Mouse (Mus musculus) embryonic fibroblast, embryonic 13.5 days (primary cell): Measurements from ENCODE around the gene Klhl5. TPM values are rescaled to one million over a fixed set of nuclear protein-coding genes. Genes with fewer than 3 reads are reported as not detected.
"Not testable (repeated sequence)": the region's sequence is repeated elsewhere in the genome, so short reads cannot be mapped to it uniquely, and the experiment has no call there.

Experiments used
- H3K27ac ChIP-seq: 2 replicates; pipeline ENCODE4 v1.5.1; 2012; ENCODE audit warnings: low read length, control low read depth, inconsistent platforms; ENCODE audit not compliant: insufficient read depth
- H3K4me1 ChIP-seq: 2 replicates; pipeline ENCODE4 v1.6.1; 2011; ENCODE audit warnings: low read length; ENCODE audit not compliant: control insufficient read depth, insufficient read depth
- H3K4me3 ChIP-seq: 2 replicates; pipeline ENCODE4 v1.5.1; 2011; ENCODE audit warnings: mild to moderate bottlenecking, control low read depth, low read length; ENCODE audit not compliant: insufficient read depth
- CTCF ChIP-seq: IDR thresholded peaks from 2 replicates; pipeline ENCODE4 v1.5.1; 2011; ENCODE audit warnings: mild to moderate bottlenecking, control low read depth, low read length, moderate library complexity, borderline replicate concordance; ENCODE audit not compliant: insufficient read depth
- POLR2A ChIP-seq: IDR thresholded peaks from 2 replicates; pipeline ENCODE4 v1.6.1; 2011; ENCODE audit warnings: low read depth, mild to moderate bottlenecking, control low read depth, low read length, moderate library complexity
- polyA plus RNA-seq: library from polyadenylated mRNA; stranded (reverse); fragments of >200 nt; gene quantifications from 2 replicates; pipeline ENCODE4 v1.2.4, GENCODE M21; 2011; ENCODE audit warnings: low read depth; ENCODE audit not compliant: missing spikeins, insufficient read length

Klhl5 gene
- polyA plus RNA-seq, 1 experiment, result 35.5 TPM

- H3K4me3 ChIP-seq, result no peak overlapping the region
- peak overlapping the region; percentile 17; the same call in 1 of the 2 replicates for H3K27ac ChIP-seq
- H3K4me1 ChIP-seq, result no peaks in the 10 kb centered on the region; the same call in 1 of the 2 replicates
- no peak for TF ChIP-seq POLR2A
- no peak for TF ChIP-seq CTCF
Observed at GRCm38 (mm10) chr5:65096805-65097204, 10.5 kb upstream of the Klhl5 start.

DNA sequence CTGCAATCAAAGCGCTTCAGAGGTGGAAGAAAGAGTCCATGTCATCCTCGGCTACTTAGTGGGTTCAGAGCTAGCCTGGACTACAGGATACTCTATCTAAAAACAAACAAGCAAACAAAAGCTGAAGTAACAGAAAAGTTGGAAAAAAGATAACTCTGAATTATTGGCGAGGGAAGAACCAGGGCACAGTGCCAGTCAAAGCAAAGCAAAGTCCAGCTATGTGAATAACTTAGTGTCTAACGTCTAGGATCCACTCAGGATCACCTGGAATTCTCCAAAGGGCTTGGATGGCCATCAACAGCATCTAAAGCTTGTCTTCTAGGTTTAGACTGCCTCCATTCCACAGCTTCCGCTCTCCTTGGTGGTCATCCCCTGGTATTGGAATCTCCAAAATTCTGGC lies 9.9 kb upstream of the Klhl5 start:
- no peak overlapping the region for H3K27ac ChIP-seq
- no peaks in the 10 kb centered on the region; the same call in 1 of the 2 replicates for H3K4me1 ChIP-seq
- H3K4me3 ChIP-seq, result no peak overlapping the region
- TF ChIP-seq POLR2A (no peak), CTCF (no peak)

GRCm38 (mm10) chr5:65100002-65100401 lies 7.3 kb upstream of the Klhl5 start:
- no peaks in the 10 kb centered on the region; the same call in 1 of the 2 replicates for H3K4me1 ChIP-seq
- H3K27ac ChIP-seq, result no peak overlapping the region
- no peak overlapping the region for H3K4me3 ChIP-seq
- TF ChIP-seq POLR2A, result no peak
- TF ChIP-seq CTCF, result no peak

GRCm38 (mm10) chr5:65101209-65101608 lies 6.1 kb upstream of the Klhl5 start:
- no peak overlapping the region for H3K4me3 ChIP-seq
- H3K4me1 ChIP-seq, result no peaks in the 10 kb centered on the region; the same call in 1 of the 2 replicates
- no peak overlapping the region for H3K27ac ChIP-seq
- TF ChIP-seq CTCF (no peak), POLR2A (no peak)

DNA sequence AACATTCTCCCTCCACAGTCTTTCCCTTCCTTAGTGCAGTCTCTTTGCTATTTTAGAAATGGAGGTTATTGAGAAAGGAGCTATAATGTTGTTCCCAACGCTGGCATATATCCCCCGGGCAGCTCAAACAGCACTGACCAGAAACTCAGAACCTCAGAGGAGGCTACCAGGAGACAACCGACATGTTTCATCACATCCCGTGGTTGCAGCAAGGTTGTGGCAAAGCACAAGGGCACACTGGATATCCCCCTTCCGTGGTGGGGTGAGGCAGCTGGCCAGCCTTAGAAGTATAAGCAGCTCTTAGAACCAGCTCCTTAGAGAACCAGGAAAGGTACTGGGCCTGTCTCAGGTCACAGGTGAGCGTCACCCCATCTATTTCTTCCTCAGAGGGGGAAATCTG lies 5.7 kb upstream of the Klhl5 start:
- Histone ChIP-seq H3K4me1 (peaks cover under 1% of the 10 kb centered on the region; the same call in 1 of the 2 replicates), H3K4me3 (no peak overlapping the region)

DNA sequence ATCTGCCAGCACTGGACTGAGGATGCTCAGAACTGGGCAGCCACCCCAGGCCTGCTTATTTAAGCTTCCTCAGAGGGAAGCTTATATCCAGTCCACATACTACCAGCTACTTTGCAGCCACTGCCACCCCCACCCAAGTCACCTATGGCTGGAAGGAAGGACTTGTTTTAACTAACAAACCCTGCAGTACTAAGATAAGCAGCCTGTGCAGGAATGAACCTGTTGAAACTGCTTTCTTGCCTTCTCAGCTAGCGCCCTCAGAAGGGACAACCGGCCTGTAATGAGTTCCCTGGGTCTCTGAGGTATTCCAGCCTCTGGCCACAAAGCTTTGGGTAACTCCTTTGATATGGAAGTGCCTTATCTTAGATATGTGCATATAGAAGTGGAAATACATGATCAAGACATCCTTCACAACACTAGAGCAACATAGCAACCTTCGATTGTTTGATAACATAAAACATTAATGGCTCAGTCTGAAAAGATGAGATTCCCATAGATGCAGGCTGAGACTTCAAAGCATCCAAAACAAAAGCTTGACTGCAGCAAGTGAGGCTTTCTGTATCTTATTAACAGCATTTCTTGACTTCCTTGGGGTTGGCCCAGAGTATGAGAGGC lies 5.2 kb upstream of the Klhl5 start:
- TF ChIP-seq POLR2A (no peak), CTCF (no peak)
- H3K4me1 ChIP-seq, result peaks cover 2% of the 10 kb centered on the region; the same call in 1 of the 2 replicates
- H3K27ac ChIP-seq, result no peak overlapping the region
- H3K4me3 ChIP-seq, result no peak overlapping the region

More for the DNA sequence above, 5.7 kb upstream of the Klhl5 start:
- TF ChIP-seq CTCF (no peak), POLR2A (no peak)
- no peak overlapping the region for H3K27ac ChIP-seq

GRCm38 (mm10) chr5:65102641-65103042 lies 4.7 kb upstream of the Klhl5 start:
- Histone ChIP-seq H3K27ac (no peak overlapping the region), H3K4me1 (peaks cover 2% of the 10 kb centered on the region; the same call in 1 of the 2 replicates), H3K4me3 (no peak overlapping the region)
- TF ChIP-seq POLR2A (no peak), CTCF (no peak)

DNA sequence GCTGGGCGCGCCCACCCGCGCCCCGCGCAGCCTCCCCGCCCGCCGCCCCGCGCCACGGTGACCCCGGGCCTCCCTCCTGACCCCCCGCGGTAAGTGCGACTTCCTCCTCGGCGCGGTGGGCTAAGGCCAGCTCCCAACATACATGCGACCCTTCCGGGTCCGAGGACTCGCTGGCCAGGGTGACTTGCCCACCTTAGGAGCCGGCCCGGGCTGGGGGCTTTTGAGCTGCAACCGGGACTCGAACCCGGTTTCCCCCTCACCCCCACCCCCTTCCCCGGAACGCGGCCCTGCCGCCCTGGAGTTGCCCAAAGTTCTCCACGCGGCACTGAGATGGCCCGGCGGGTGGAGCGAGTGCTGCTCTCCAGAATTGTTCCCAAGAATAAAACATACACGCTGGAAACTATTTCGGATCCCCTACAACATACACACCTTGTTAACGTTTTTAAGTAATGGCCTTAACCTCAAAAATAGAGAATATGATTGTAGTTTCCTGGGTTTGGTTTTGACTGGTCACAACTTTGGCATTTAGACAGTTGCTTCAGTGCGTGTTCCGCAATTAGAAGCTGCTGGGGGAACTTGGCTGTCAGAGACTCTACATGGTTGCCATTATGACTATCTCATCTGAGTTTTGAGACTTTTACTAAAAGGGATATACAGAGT lies 564 bp downstream of the Klhl5 start:
- Histone ChIP-seq H3K4me1 (0 out of 2 replicates have a peak, but pooled peaks cover 2% of the 10 kb centered on the region), H3K4me3 (peak overlapping the region; percentile 50), H3K27ac (0 out of 2 replicates have a peak overlapping the region, but pooled peaks have one; percentile 1)
- TF ChIP-seq CTCF (no peak), POLR2A (no peak)

DNA sequence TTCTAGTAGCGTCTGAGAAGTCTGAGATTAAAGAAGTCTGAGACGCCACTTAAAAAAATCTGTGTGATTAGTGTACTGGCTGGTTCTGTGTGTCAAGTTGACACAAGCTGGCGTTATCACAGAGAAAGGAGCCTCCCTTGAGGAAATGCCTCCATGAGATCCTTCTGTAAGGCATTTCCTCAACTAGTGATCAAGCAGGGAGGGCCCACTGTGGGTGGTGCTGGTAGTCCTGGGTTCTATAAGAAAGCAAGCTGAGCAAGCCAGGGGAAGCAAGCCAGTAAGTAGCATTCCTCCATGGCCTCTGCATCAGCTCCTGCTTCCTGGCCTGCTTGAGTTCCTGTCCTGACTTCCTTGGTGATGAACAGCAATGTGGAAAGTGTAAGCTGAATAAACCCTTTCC lies 4.9 kb downstream of the Klhl5 start:
- not testable (repeated sequence) for H3K4me1 ChIP-seq, H3K4me3 ChIP-seq, H3K27ac ChIP-seq

DNA sequence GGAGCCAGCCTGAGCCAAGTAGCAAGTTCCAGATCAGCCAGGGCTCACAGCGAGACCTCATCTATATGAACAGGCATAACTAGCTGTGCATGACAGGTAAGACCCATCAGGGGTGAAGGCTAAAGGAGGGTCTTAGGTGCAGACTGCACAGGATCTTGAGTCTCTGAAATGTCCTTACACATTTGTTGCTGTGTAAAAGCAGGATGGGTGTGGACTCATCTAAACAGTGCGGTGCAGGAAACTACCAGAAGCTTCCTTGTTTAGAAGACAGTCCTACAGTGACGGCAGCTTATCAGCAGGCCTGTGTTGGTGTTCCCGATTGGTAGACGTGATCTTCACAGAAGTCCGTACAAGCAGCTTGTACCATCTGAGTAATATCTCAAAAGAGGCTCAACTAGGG lies 6.0 kb downstream of the Klhl5 start:
- Histone ChIP-seq H3K4me3 (no peak overlapping the region), H3K4me1 (no peaks in the 10 kb centered on the region), H3K27ac (no peak overlapping the region)
- no peak for TF ChIP-seq POLR2A
- TF ChIP-seq CTCF, result no peak
